23 mouse cellular contexts compared by ENCODE assay signal in the genomic region with DNA sequence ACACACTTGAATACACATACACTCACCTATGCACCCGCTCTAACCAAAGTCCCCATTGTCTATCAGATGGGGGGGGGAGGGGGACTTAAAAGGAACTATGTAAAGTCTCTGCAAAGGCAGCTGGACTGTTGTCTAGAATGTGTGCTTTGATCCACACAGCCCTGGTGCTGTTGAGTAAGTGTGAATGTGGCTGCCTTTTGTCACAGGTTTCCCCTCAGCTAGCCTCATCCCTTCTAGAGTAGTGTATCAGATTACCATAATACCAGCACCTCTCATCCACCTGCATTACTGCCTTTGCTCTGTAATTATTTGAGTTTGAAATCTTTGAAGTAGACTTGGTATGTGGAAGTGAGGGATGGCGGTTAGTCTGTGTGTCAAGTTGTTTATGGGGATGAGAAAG.
DNase-seq lines count a peak whose midpoint lies in the region; ATAC-seq lines count a peak whose summit lies in the region.
"Had no signal": no experiment of that assay in that cellular context is flagged by ENCODE, and none has a peak within 500 bp of the region (broad histone marks: within the 10 kb centered on the region; RNA-seq: fewer than 3 reads in every experiment).

No protein-coding gene starts in this region.

- peak; percentile 10 for DNase-seq in embryonic facial prominence, embryonic 10.5 days (ENCODE audit: low spot score)
- no peak for DNase-seq in left cerebral cortex, postnatal 25 days (ENCODE audit: low spot score in 2 of 2)
- no peak for DNase-seq in forebrain, embryonic 10.5 days (ENCODE audit: extremely low spot score, low spot score)
- DNase-seq: adrenal gland, adult 8-10 months; adrenal gland, postnatal 25 days; cerebellum, adult 11-12 months; cerebellum, adult 8-10 months; cerebellum, postnatal 10 days; forebrain, postnatal 0 days; gastrocnemius, adult 2 months; gastrocnemius, postnatal 14 days; heart, adult 11 months had no signal

- H3K36me3 ChIP-seq in midbrain, embryonic 12.5 days = no peaks in the 10 kb centered on the region
- H3K36me3 ChIP-seq in midbrain, embryonic 15.5 days (replicated peaks) = no peaks in the 10 kb centered on the region
- no peaks in the 10 kb centered on the region for H3K36me3 ChIP-seq in embryonic facial prominence, embryonic 10.5 days (replicated peaks)
- H3K36me3 ChIP-seq in embryonic facial prominence, embryonic 12.5 days = no peaks in the 10 kb centered on the region
- H3K36me3 ChIP-seq in forebrain, embryonic 10.5 days (replicated peaks) = no peaks in the 10 kb centered on the region
- H3K36me3 ChIP-seq: embryonic facial prominence, embryonic 15.5 days; hindbrain, embryonic 12.5 days; hindbrain, embryonic 15.5 days had no signal

- ATAC-seq in midbrain, embryonic 12.5 days (ENCODE audit: low FRiP score, low read depth) = peak; percentile 34; the same call in 1 of the 2 replicates
- no peak for ATAC-seq in midbrain, embryonic 15.5 days (replicated peaks)
- ATAC-seq in embryonic facial prominence, embryonic 12.5 days (ENCODE audit: insufficient number of reproducible peaks, insufficient read depth, low FRiP score, low TSS enrichment) = peak; percentile 57; the same call in 1 of the 2 replicates
- ATAC-seq: activated CD4-positive, CD25-positive, alpha-beta regulatory T cell, adult 4 months; CD4-positive, CD25-positive, alpha-beta regulatory T cell, adult 4 months; forebrain, embryonic 13.5 days; forebrain, postnatal 0 days; intestine, postnatal 0 days had no signal

- no peak overlapping the region for H3K4me3 ChIP-seq in midbrain, embryonic 12.5 days
- H3K4me3 ChIP-seq in midbrain, embryonic 15.5 days = no peak overlapping the region
- H3K4me3 ChIP-seq in embryonic facial prominence, embryonic 10.5 days = no peak overlapping the region
- H3K4me3 ChIP-seq in embryonic facial prominence, embryonic 12.5 days = no peak overlapping the region
- no peak overlapping the region for H3K4me3 ChIP-seq in forebrain, embryonic 10.5 days
- H3K4me3 ChIP-seq: embryonic facial prominence, embryonic 15.5 days; forebrain, embryonic 13.5 days; gastrocnemius, adult 2 months; hindbrain, embryonic 12.5 days; hindbrain, embryonic 15.5 days had no signal

- H3K27me3 ChIP-seq in midbrain, embryonic 12.5 days = no peaks in the 10 kb centered on the region
- no peaks in the 10 kb centered on the region for H3K27me3 ChIP-seq in midbrain, embryonic 15.5 days (replicated peaks)
- H3K27me3 ChIP-seq in embryonic facial prominence, embryonic 10.5 days (replicated peaks; ENCODE audit: low read depth, poor library complexity, severe bottlenecking) = no peaks in the 10 kb centered on the region
- no peaks in the 10 kb centered on the region for H3K27me3 ChIP-seq in embryonic facial prominence, embryonic 12.5 days
- no peaks in the 10 kb centered on the region for H3K27me3 ChIP-seq in forebrain, embryonic 10.5 days (ENCODE audit: poor library complexity, severe bottlenecking)
- H3K27me3 ChIP-seq: embryonic facial prominence, embryonic 15.5 days; forebrain, embryonic 13.5 days; hindbrain, embryonic 12.5 days; hindbrain, embryonic 15.5 days had no signal

- intact Hi-C loops in left cerebral cortex, postnatal 25 days (cut with DNase I) = loop anchor here (10.0 kb wide), 1 partner anchor 992 kb away; no protein-coding TSS in a partner anchor

- no peak overlapping the region for H3K4me2 ChIP-seq in midbrain, embryonic 12.5 days (replicated peaks)
- no peak overlapping the region for H3K4me2 ChIP-seq in midbrain, embryonic 15.5 days
- H3K4me2 ChIP-seq in embryonic facial prominence, embryonic 12.5 days (replicated peaks) = no peak overlapping the region
- H3K4me2 ChIP-seq: embryonic facial prominence, embryonic 15.5 days; forebrain, embryonic 13.5 days; heart, embryonic 11.5 days; hindbrain, embryonic 12.5 days; hindbrain, embryonic 15.5 days had no signal

- WGBS in midbrain, embryonic 12.5 days = 87% methylated on average over 2 of the region's 2 CpGs
- 78% methylated on average over 2 of the region's 2 CpGs for WGBS in midbrain, embryonic 15.5 days
- WGBS in embryonic facial prominence, embryonic 10.5 days = 80% methylated on average over 2 of the region's 2 CpGs
- 72% methylated on average over 2 of the region's 2 CpGs for WGBS in embryonic facial prominence, embryonic 12.5 days
- WGBS in forebrain, embryonic 10.5 days = 72% methylated on average over 2 of the region's 2 CpGs

- H3K4me1 ChIP-seq in midbrain, embryonic 12.5 days = no peaks in the 10 kb centered on the region
- H3K4me1 ChIP-seq in midbrain, embryonic 15.5 days = no peaks in the 10 kb centered on the region
- 0 out of 2 replicates have a peak, but pooled peaks cover 9% of the 10 kb centered on the region for H3K4me1 ChIP-seq in embryonic facial prominence, embryonic 10.5 days
- no peaks in the 10 kb centered on the region for H3K4me1 ChIP-seq in embryonic facial prominence, embryonic 12.5 days
- H3K4me1 ChIP-seq in forebrain, embryonic 10.5 days = 0 out of 2 replicates have a peak, but pooled peaks cover 5% of the 10 kb centered on the region
- H3K4me1 ChIP-seq: embryonic facial prominence, embryonic 15.5 days; forebrain, embryonic 13.5 days; hindbrain, embryonic 12.5 days; hindbrain, embryonic 15.5 days had no signal

- no peaks in the 10 kb centered on the region for H3K9me3 ChIP-seq in midbrain, embryonic 12.5 days
- no peaks in the 10 kb centered on the region for H3K9me3 ChIP-seq in midbrain, embryonic 15.5 days
- H3K9me3 ChIP-seq in embryonic facial prominence, embryonic 10.5 days = no peaks in the 10 kb centered on the region
- H3K9me3 ChIP-seq in embryonic facial prominence, embryonic 12.5 days = no peaks in the 10 kb centered on the region
- no peaks in the 10 kb centered on the region for H3K9me3 ChIP-seq in forebrain, embryonic 10.5 days
- H3K9me3 ChIP-seq: embryonic facial prominence, embryonic 15.5 days; forebrain, embryonic 13.5 days; hindbrain, embryonic 12.5 days; hindbrain, embryonic 15.5 days had no signal

- no peak overlapping the region for H3K27ac ChIP-seq in midbrain, embryonic 12.5 days (replicated peaks)
- no peak overlapping the region for H3K27ac ChIP-seq in midbrain, embryonic 15.5 days
- H3K27ac ChIP-seq in embryonic facial prominence, embryonic 10.5 days (replicated peaks) = no peak overlapping the region
- no peak overlapping the region for H3K27ac ChIP-seq in embryonic facial prominence, embryonic 12.5 days
- no peak overlapping the region for H3K27ac ChIP-seq in forebrain, embryonic 10.5 days
- H3K27ac ChIP-seq: embryonic facial prominence, embryonic 15.5 days; forebrain, embryonic 13.5 days; gastrocnemius, adult 2 months; hindbrain, embryonic 12.5 days; hindbrain, embryonic 15.5 days had no signal

- no peak overlapping the region for H3K9ac ChIP-seq in midbrain, embryonic 12.5 days (replicated peaks)
- no peak overlapping the region for H3K9ac ChIP-seq in midbrain, embryonic 15.5 days
- H3K9ac ChIP-seq in embryonic facial prominence, embryonic 12.5 days = no peak overlapping the region
- H3K9ac ChIP-seq: embryonic facial prominence, embryonic 15.5 days; forebrain, embryonic 13.5 days; forebrain, postnatal 0 days; hindbrain, embryonic 12.5 days; hindbrain, embryonic 15.5 days had no signal
